Mouse (Mus musculus): ENCODE data around the gene Echs1.

DNA sequence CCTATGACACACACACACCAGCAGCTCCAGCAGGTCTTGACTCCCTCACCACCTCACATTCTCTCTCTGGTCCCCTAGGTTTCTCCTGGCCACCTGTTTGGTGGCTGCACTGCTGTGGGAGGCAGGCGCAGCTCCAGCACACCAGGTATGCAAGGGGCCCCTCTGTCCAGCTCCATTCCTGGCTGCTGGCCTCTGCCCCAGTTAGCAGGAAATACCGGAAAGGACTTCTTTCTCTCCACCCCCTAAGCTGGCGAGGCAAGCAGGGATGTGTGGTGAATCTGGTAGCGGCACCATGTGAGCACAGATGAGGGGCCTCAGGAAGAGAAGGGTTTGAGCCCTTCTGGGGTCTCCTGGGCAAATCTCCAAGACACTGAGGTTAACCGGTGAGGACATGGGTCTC lies 21.3 kb downstream of the Echs1 start:
- no peak for TF ChIP-seq POLR2A (IDR thresholded peaks at IDR 0.05; ENCODE audit: insufficient read depth, low read depth, low read length)
- TF ChIP-seq CTCF (IDR thresholded peaks at IDR 0.05), result no peak
- no peak for TF ChIP-seq EP300 (IDR thresholded peaks at IDR 0.05; ENCODE audit: insufficient read depth, low read depth, low read length)
